Mouse (Mus musculus) ES-Bruce4 (cell line): Measurements from ENCODE around the gene C2cd2.

Experiments
- CTCF ChIP-seq: IDR thresholded peaks from one replicate; pipeline ENCODE4 v1.8.1; 2011; ENCODE audit warnings: low read depth, low read length
- EP300 ChIP-seq: IDR thresholded peaks from 2 replicates; pipeline ENCODE4 v1.6.1; 2011; ENCODE audit warnings: low read depth, low read length; ENCODE audit not compliant: insufficient read depth
- POLR2A ChIP-seq: IDR thresholded peaks from one replicate; pipeline ENCODE4 v1.8.1; 2011; ENCODE audit warnings: low read length; ENCODE audit not compliant: insufficient read depth

DNA sequence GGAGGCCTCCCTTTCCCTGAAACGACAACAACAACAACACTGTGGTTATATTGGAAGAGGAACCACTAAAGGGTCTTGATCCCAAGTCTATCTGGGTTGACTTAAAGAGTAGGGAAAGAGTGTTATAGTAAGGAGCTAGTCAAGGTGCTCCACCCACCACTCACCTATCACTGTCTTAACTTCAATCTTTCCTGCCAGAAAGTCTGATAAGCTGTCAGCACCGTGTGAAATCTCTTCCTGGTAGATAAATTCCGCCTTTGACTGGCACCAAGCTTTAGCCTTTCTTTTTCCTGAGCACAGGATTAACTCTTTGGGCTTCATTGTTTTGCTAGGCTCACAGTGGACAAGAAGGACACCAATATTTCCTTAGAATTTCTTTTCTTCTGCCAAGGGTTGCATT lies 58.4 kb downstream of the C2cd2 start:
- no peak for TF ChIP-seq CTCF
- TF ChIP-seq POLR2A: no peak
- no peak for TF ChIP-seq EP300
